Mouse (Mus musculus): ENCODE results near the gene Cmpk1. TPM values are rescaled to one million over a fixed set of nuclear protein-coding genes. Genes with fewer than 3 reads are reported as not detected.

Cmpk1 gene
- total and polyA plus RNA-seq, 2 experiments: 16.1 to 56.3 TPM

DNA sequence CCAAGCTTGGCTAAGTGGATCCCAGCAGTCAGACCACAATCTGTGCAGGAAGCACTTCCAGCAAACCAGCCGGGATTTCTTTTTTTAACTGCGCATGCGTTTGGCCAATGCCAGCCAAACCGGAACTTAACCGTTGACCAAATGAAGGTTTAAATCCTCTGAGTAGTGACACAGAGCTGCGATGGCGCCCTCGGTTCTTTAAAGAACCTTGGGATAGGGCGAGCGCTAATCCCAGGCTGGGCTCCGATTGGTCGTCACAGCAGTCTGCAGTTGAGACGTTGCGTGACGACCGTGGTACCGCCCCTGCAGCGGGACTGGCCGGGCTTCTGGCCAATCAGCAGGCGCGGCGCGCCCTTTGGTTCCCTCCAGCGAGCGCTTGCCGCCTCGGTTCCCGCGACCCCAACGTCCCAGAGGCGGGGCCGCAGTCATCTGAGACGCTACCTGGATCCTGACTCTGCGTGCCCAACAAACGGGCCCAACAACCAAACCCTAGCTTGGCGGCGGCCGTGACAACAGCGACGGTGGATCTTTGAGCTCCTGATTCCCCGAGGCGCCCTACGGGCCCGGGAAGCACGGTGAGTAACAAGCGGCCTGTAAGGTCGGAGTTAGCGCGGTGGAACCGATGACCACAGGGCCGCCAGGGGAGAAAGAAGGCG is 12.9 kb upstream of the Cmpk1 start, which contains the start of gene Stil:
Gene Stil, plus strand, starts transcription at position 387 of the 656 bp plus-strand sequence.
- H3K9ac ChIP-seq (ENCODE audit: low read depth, low read length): peak within 1 kb of the TSS; percentile 78
- H3K4me1 ChIP-seq (ENCODE audit: control insufficient read depth, insufficient read depth, low read length): no peaks in the 10 kb centered on the region
- no peaks in the 10 kb centered on the region for H3K79me2 ChIP-seq (ENCODE audit: control insufficient read depth, insufficient read depth, low read length)
- TF ChIP-seq CTCF (IDR thresholded peaks at IDR 0.05; ENCODE audit: low read depth, low read length) (no peak), POLR2A (IDR thresholded peaks at IDR 0.05; ENCODE audit: extremely low read depth, insufficient read depth, low read length) (0 out of 2 replicates have a peak, but pooled peaks have one; percentile 37)
- DNase-seq (ENCODE audit: extremely low read depth, low read depth, low spot score): peak; percentile 96
- H3K36me3 ChIP-seq (ENCODE audit: control insufficient read depth, insufficient read depth, low read length): no peaks in the 10 kb centered on the region
- H3K27ac ChIP-seq (replicated peaks; ENCODE audit: insufficient read depth, low read depth, low read length): peak within 1 kb of the TSS; percentile 86
- no peaks in the 10 kb centered on the region for H3K27me3 ChIP-seq (ENCODE audit: control insufficient read depth, insufficient read depth, low read length)
- peak within 1 kb of the TSS; percentile 64 for H3K4me3 ChIP-seq (ENCODE audit: insufficient read depth, low read depth, low read length)
- under 1% methylated on average over 52 of the region's 52 CpGs for WGBS

DNA sequence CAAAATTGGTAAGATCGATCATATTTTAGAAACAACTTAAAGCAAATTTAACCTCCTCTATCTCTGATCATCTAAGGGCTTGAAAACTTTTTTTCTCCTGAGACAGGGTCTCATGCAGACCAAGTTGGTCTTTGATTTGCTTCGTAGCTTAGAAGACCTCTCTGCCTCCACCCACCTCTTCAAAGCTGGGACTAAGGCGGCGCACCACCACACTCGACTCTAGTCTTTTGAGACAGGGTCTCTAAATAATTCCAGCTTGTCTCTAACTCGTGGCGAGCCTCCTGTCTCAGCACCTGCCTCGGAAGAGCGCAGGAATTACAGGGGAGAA is 12.4 kb upstream of the Cmpk1 start:
- Histone ChIP-seq H3K79me2 (ENCODE audit: control insufficient read depth, insufficient read depth, low read length) (no peaks in the 10 kb centered on the region), H3K4me3 (ENCODE audit: insufficient read depth, low read depth, low read length) (peak overlapping the region; percentile 53), H3K27ac (replicated peaks; ENCODE audit: insufficient read depth, low read depth, low read length) (peak overlapping the region; percentile 86), H3K4me1 (ENCODE audit: control insufficient read depth, insufficient read depth, low read length) (no peaks in the 10 kb centered on the region), H3K9ac (ENCODE audit: low read depth, low read length) (peak overlapping the region; percentile 78), H3K27me3 (ENCODE audit: control insufficient read depth, insufficient read depth, low read length) (no peaks in the 10 kb centered on the region), H3K36me3 (ENCODE audit: control insufficient read depth, insufficient read depth, low read length) (no peaks in the 10 kb centered on the region)
- TF ChIP-seq CTCF (IDR thresholded peaks at IDR 0.05; ENCODE audit: low read depth, low read length) (no peak), POLR2A (IDR thresholded peaks at IDR 0.05; ENCODE audit: extremely low read depth, insufficient read depth, low read length) (no peak)
- 4% methylated on average over 9 of the region's 9 CpGs for WGBS
- DNase-seq (ENCODE audit: extremely low read depth, low read depth, low spot score): no peak

DNA sequence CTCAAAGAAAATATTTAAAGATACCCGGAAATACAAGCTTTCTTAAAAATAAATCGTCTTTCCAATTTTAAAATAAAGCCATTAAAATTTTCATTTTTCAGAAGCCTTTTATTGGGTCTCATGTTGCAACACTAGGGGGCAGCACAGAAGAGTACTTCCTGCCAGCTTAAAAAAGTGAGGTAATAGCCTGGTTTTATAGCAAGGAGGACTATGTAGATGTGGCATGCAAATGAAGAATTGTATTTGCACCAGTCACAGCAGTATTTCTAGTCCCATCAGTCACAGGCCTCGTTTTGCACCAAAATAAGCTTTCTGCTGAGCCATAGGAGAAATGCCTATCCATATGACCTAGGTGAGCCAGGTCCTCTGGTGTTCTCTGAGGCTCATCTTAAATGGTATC is 10.0 kb upstream of the Cmpk1 start:
- Histone ChIP-seq H3K27ac (replicated peaks; ENCODE audit: insufficient read depth, low read depth, low read length) (no peak overlapping the region), H3K79me2 (ENCODE audit: control insufficient read depth, insufficient read depth, low read length) (no peaks in the 10 kb centered on the region), H3K4me3 (ENCODE audit: insufficient read depth, low read depth, low read length) (no peak overlapping the region), H3K36me3 (ENCODE audit: control insufficient read depth, insufficient read depth, low read length) (no peaks in the 10 kb centered on the region), H3K9ac (ENCODE audit: low read depth, low read length) (no peak overlapping the region), H3K4me1 (ENCODE audit: control insufficient read depth, insufficient read depth, low read length) (no peaks in the 10 kb centered on the region), H3K27me3 (ENCODE audit: control insufficient read depth, insufficient read depth, low read length) (no peaks in the 10 kb centered on the region)
- peak; percentile 31; the same call in 1 of the 2 replicates for TF ChIP-seq CTCF (IDR thresholded peaks at IDR 0.05; ENCODE audit: low read depth, low read length)
- TF ChIP-seq POLR2A (IDR thresholded peaks at IDR 0.05; ENCODE audit: extremely low read depth, insufficient read depth, low read length): no peak
- WGBS: 44% methylated on average over 3 of the region's 3 CpGs
- DNase-seq (ENCODE audit: extremely low read depth, low read depth, low spot score): peak; percentile 48

DNA sequence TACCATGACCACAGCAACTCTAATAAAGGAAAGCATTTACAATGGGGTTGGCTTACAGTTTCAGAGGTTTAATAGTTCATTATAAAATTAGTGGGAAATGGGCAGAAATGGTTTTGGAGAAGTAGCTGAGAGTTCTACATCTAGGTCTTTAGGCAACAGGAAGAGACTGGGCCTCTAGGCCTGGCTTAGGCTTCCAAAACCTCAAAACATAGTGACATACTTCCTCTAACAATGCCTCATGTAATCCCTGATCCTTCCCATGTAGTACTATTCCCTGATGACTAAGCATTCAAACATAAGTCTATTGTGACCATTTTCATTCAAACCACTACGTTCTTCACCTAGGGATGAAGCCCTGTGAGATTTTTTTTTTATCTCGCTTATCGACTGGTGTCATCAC is 7.2 kb upstream of the Cmpk1 start:
- Histone ChIP-seq H3K27ac (replicated peaks; ENCODE audit: insufficient read depth, low read depth, low read length) (no peak overlapping the region), H3K4me3 (ENCODE audit: insufficient read depth, low read depth, low read length) (no peak overlapping the region), H3K36me3 (ENCODE audit: control insufficient read depth, insufficient read depth, low read length) (no peaks in the 10 kb centered on the region), H3K4me1 (ENCODE audit: control insufficient read depth, insufficient read depth, low read length) (no peaks in the 10 kb centered on the region), H3K27me3 (ENCODE audit: control insufficient read depth, insufficient read depth, low read length) (no peaks in the 10 kb centered on the region), H3K79me2 (ENCODE audit: control insufficient read depth, insufficient read depth, low read length) (no peaks in the 10 kb centered on the region), H3K9ac (ENCODE audit: low read depth, low read length) (no peak overlapping the region)
- DNase-seq (ENCODE audit: extremely low read depth, low read depth, low spot score): no peak
- 86% methylated on average over 3 of the region's 3 CpGs for WGBS
- TF ChIP-seq POLR2A (IDR thresholded peaks at IDR 0.05; ENCODE audit: extremely low read depth, insufficient read depth, low read length) (no peak), CTCF (IDR thresholded peaks at IDR 0.05; ENCODE audit: low read depth, low read length) (no peak)

DNA sequence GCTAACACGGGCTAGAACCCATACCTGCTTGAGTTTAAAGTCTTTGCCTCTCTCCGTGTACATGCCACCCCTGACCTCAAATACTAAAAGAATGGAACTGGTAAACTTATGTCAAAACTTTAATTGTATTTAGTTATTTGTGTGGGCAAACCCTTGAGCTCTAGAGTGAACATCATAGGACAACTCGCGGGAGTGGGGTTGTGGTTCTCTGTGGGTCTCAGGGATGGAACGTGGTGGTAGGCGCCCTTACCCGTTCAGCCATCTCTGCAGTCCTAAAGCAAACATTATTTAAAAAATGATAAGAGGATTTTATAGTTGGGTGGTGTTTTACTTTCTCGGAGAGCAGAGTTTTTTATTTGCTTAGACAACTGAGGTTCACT is 840 bp downstream of the Cmpk1 start:
- whole genome bisulfite sequencing: 1% methylated on average over 8 of the region's 8 CpGs
- H3K79me2 ChIP-seq (ENCODE audit: control insufficient read depth, insufficient read depth, low read length): peaks cover 7% of the 10 kb centered on the region; the same call in 1 of the 2 replicates
- peak overlapping the region; percentile 80 for H3K4me3 ChIP-seq (ENCODE audit: insufficient read depth, low read depth, low read length)
- peaks cover 11% of the 10 kb centered on the region for H3K4me1 ChIP-seq (ENCODE audit: control insufficient read depth, insufficient read depth, low read length)
- peak overlapping the region; percentile 93 for H3K27ac ChIP-seq (replicated peaks; ENCODE audit: insufficient read depth, low read depth, low read length)
- DNase-seq (ENCODE audit: extremely low read depth, low read depth, low spot score): no peak
- TF ChIP-seq CTCF (IDR thresholded peaks at IDR 0.05; ENCODE audit: low read depth, low read length): no peak
- H3K9ac ChIP-seq (ENCODE audit: low read depth, low read length): peak overlapping the region; percentile 92
- peaks cover 2% of the 10 kb centered on the region; the same call in 1 of the 2 replicates for H3K36me3 ChIP-seq (ENCODE audit: control insufficient read depth, insufficient read depth, low read length)
- H3K27me3 ChIP-seq (ENCODE audit: control insufficient read depth, insufficient read depth, low read length): no peaks in the 10 kb centered on the region

DNA sequence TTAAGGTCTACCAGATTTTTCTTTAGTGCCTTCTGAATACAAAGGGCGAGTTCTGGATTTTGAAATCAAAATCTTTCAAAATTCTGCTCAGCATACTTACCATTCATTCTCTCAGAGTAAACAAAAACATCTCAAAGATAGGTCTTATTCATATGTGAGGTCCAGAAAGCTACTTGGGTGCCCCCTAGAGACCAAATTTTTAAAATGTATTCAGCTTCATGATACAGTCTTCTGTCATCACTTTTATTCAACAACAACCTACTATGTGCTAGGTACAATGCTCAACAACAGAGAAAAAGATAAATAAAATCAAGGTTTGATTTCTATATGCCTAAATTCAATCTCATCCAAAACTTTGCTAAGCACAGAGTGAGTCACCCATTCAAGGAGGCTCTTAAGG is 4.0 kb downstream of the Cmpk1 start:
- Histone ChIP-seq H3K27me3 (ENCODE audit: control insufficient read depth, insufficient read depth, low read length) (no peaks in the 10 kb centered on the region), H3K4me3 (ENCODE audit: insufficient read depth, low read depth, low read length) (no peak overlapping the region), H3K36me3 (ENCODE audit: control insufficient read depth, insufficient read depth, low read length) (peaks cover 2% of the 10 kb centered on the region; the same call in 1 of the 2 replicates), H3K9ac (ENCODE audit: low read depth, low read length) (no peak overlapping the region), H3K27ac (replicated peaks; ENCODE audit: insufficient read depth, low read depth, low read length) (no peak overlapping the region), H3K79me2 (ENCODE audit: control insufficient read depth, insufficient read depth, low read length) (peaks cover 13% of the 10 kb centered on the region; the same call in 1 of the 2 replicates), H3K4me1 (ENCODE audit: control insufficient read depth, insufficient read depth, low read length) (peaks cover 11% of the 10 kb centered on the region)
- TF ChIP-seq POLR2A (IDR thresholded peaks at IDR 0.05; ENCODE audit: extremely low read depth, insufficient read depth, low read length) (no peak), CTCF (IDR thresholded peaks at IDR 0.05; ENCODE audit: low read depth, low read length) (peak; percentile 31; the same call in 1 of the 2 replicates)
- WGBS: 67% methylated on average over 1 of the region's 1 CpGs
- DNase-seq (ENCODE audit: extremely low read depth, low read depth, low spot score): peak; percentile 29

Measured in liver, adult 2 months (tissue).